Mouse (Mus musculus) embryo, embryonic 11.5 days (tissue): ENCODE data around the gene Havcr1.

Source experiments
- DNase-seq: peaks from one replicate; pipeline ENCODE4 v3.0.0-alpha.2; 2012; ENCODE audit warnings: low read depth, low spot score

The Havcr1 gene

GRCm38 (mm10) chr11:46819930-46820329, 85.0 kb downstream of the Havcr1 start:
- no peak for DNase-seq
